Mouse (Mus musculus) embryo, embryonic 9.5 days (tissue): ENCODE measurements around the gene Creb3l1.

ENCODE experiments used
- DNase-seq: peaks from one replicate; pipeline ENCODE4 v3.0.0-alpha.2; 2017; ENCODE audit errors: extremely low spot score

The Creb3l1 gene

GRCm38 (mm10) chr2:91963443-91963932, 60.8 kb downstream of the Creb3l1 start:
- peak; percentile 96 for DNase-seq

- no peak for DNase-seq
Measured at GRCm38 (mm10) chr2:91962864-91963401, 61.4 kb downstream of the Creb3l1 start.

DNA sequence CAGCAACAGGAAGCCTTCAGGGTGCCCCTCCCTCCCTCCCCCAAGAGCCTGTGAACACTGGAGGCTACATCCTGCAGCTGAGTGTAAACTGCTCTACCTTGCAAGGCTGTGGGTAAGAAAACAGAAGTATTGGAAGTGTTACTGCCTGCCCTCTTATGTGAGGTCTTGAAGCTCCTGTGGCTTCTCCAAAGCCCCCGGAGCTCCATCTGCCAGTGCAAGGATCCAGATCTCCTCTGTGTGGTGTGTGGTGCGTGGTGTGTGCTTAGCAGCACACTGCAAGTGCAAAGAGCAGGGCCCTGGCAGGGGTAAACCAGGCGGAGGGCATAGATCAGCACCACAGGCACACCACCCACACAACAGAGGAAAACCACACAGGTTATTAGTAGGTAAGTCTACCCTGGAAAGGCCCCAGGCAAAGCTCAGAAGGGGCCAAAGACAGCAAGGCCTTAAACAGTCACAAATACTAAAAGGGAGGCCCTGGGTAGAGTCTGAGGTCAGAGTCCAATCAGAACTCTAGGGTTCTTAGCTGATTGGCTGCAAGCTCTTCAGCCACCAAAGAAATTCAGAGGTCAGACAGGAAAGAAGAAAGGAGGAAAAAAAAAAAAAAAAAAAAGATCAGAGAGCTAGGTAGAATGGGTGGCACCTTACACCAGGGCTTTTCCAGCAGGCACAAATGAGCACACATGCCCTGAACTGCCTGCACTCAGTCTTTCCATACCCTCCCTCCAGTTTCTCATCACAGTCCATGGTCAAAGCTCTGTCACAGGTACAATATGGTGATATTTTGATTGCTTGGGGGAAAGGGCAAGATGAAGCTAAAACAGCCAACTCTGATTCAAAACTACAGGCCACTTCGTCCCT, 62.2 kb downstream of the Creb3l1 start:
- DNase-seq: no peak

DNA sequence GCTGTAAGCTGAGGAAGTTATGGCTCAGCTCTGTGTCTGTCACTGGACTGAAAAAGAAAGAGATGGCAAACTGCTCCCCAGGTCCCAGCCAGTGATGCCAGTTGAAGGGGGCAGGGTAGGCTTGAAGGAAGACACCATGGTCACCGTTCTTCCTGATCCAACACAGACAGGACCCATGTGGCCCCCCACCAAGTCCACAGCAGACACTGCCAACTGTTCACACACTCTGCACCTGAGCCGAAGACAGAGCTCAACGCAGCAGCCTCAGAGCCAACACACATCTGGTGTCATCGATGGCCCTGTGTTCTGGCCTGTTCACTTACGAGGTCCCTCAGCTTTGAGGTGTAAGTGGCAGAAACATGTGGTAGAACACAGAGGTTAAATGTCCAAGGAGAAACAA, 63.8 kb downstream of the Creb3l1 start:
- DNase-seq: no peak

GRCm38 (mm10) chr2:91959544-91960410, 64.5 kb downstream of the Creb3l1 start:
- no peak for DNase-seq

DNA sequence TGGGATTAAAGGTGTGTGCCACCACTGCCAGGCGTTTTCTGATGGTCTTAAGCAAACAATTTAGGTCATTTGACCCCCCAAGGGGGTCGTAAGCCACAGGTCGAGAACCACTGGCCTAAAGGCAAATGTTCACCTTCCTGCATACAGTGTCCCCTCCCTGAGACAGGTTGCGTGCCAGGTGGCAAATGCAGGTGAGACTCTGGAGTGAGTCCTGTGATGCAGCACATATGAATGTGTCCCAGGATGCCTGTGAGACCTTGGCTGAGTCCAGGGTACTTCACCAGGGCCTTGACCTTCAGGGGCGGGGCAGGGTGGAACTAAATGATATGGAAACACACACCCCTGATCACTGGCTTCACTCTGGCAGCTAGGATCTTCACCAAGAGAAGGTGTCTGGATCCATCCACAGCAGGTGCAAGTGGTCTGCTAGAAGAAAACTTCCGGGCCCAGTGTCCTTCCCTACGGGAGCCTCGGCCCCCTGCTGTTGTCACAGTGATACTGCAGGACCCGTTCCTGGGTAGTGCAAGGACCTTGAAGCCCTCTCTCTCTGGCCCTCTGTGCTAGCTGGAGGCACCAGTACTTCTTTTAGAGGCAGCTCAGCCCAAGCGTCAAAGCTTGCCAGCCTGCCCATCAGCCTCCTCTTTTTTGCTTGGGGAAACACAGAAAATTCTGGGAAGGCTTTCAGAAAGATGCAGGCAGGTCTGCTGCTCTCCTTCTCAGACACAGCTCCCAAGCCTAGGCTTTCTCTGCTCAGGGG, 65.4 kb downstream of the Creb3l1 start:
- no peak for DNase-seq

GRCm38 (mm10) chr2:91958049-91958448, 66.3 kb downstream of the Creb3l1 start:
- no peak for DNase-seq

GRCm38 (mm10) chr2:91957096-91957495, 67.2 kb downstream of the Creb3l1 start:
- DNase-seq: no peak

GRCm38 (mm10) chr2:91955875-91956274, 68.4 kb downstream of the Creb3l1 start:
- no peak for DNase-seq

DNA sequence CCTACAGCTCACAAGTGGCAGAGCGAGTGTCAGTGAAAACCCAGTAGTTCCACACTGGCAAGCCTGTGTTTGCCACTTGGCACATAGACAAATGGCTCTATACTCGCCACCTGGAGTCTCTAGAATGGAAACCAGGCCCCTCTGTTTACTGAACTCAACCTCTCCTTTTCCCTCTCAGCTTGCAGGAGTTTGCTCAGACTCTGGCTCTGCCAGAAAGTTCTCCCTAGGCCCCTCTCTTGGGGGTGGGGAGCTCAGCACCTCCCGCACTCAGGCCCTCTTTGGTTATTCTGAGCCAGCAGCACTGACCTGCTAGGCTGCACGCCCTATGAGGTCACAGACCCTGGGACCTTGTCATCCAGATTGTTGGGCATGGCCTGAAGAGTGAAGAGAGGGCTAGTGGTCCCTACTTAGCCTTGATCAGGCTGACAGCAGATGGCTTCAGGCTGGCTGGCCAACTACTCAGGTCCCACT, 69.1 kb downstream of the Creb3l1 start:
- no peak for DNase-seq

GRCm38 (mm10) chr2:91953825-91954224, 70.5 kb downstream of the Creb3l1 start:
- no peak for DNase-seq

DNA sequence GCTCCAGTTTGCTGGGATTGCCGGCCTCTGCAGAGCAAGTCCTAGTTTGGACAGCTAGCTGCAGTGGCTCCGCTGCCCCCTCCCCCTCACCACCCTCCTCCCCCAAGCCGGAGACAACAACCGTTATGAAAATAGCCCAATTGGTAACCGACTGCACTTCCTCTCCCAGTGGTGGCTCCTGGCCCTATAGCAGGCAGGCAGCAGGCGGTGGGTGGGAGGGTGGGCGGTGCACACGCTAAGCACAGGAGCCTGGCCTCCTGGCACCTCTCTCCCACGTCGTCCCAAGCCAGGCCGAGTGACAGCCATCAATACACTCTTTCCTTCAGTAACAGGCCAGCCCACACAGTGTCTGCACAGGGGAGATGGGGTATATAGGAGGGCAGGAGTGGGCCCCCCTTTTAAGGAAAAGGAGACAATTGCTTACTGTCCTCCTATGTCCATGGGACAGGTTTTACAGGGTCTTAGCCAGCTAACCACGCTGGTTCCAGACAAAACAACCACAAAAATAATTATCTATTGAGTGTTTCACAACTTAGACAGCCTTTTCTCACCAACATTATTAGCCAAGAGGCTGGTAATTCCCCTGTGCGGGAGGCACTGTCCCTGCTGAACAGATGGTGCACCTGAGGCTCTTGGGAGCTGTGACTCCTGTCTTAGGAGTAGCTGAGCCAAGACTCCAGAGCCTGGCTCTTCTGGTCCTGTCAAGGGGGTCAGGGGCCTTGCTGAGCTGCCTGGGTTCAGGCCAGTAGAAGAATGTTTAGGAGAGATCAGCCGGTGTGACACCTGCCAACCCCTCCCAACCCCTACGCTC, 73.8 kb downstream of the Creb3l1 start:
- DNase-seq: peak; percentile 55

DNA sequence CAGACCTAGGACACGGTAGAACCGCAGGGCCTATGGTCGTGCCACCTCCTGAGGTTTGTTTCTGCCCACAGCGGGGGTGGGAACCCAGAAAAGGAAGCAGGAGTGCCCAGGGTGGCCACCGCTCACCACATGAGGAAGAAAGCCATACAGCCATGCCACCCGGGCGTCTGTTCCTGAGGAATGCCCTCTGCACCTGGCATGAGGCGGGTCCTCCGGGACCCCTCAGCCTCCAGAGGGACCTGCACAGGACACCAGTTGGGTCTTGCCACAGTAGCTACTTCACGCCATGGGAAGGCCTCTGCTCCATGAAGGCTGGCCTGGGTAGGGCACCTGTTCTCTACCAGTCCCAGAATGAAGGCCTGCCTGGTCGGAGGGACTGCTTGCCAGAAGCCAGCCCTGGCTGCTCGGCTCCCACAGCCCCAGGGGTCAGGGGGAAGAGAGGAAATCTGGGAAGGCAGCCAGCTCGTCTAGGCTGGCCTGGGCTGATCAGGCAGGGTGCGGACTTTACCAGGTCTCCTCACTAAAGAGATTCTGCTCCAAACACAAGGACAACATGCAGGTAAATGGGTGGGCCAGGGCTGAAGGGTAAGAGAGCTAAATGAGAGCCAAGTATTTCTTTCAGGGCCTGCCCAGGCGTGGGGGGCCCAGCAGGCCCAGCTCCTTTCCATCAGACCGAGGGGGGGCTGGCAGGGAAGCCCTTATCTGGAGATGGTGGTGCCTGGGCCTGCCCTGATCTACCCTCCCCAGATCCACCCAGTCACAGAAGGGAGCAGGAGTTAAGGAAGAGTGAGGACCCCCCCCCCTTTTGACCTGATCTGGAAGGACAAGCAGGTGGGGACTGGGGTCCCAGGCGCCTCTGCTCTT, 74.7 kb downstream of the Creb3l1 start:
- DNase-seq: no peak

DNA sequence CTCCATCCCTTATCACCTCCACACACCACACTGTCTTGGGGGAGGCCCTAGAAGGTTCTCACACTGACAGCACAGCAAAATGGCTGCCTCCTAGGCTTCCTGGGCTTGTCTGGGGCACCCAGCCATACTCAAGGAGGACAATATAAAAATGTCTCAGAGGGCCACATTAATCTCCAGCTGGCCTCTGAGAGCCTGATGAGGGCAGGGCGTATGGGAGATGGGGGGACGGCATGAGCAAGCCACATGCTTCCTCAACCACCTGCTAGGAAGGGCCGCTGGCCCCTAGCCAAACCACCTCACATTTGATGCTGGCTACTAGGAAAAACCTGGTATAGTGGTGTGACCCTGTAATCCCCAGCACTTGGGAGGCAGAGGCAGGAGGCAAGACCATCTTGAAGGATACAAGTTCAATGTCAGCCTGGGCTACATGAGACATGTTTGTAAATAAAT, 75.5 kb downstream of the Creb3l1 start:
- no peak for DNase-seq

DNA sequence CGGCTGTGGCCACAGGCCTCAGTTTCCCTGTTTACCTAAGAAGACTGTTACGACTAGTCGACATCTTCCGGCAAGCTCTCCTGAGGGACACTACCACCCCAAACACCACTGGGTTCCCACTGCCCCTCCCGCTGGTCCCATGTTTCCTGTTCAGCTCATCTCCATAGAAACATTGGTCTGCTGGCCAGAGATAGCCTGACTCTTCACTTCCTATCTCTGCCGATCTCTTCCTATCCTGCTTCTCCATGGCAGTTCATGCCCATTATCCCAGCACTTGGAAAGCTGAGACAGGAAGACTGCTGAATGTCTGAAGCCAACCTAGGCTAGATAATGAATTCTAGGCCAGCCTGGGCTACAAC, 76.2 kb downstream of the Creb3l1 start:
- no peak for DNase-seq

DNA sequence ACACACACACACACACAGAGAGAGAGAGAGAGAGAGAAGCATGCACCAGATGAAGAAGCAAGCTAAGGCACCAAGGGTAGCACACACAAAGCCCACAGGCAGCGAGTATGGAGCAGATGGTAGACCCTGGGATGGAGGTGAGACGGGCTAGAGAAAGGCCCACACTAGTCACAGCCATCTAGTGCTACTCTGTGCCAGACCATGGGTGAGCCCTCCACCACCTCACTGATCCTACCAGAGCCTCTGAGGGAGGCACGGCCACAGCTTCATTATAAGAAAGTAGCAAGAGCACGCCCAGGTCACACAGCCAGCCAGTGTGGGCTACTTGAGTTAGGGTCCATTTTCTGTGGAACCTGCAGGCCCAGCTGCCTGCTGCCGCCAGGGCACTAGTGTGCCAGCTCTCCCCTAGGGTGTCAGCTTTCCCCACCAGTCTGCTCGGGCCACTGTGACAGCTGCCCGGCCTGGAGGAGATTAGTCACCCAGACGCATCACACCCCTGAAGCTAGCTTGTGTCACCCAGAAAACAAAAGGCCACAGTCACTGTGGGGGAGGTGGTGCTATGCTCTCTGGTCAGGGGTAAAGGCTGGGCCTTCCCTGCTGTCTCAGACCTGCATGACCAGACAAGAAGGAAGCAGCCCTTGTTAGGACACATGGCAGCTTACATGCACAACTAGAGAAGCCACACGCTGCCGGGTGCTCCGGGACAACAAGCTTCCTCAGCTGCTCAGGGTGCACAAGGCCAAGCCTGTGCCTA, 76.7 kb downstream of the Creb3l1 start:
- DNase-seq: no peak

GRCm38 (mm10) chr2:91946836-91947235, 77.5 kb downstream of the Creb3l1 start:
- no peak for DNase-seq

DNA sequence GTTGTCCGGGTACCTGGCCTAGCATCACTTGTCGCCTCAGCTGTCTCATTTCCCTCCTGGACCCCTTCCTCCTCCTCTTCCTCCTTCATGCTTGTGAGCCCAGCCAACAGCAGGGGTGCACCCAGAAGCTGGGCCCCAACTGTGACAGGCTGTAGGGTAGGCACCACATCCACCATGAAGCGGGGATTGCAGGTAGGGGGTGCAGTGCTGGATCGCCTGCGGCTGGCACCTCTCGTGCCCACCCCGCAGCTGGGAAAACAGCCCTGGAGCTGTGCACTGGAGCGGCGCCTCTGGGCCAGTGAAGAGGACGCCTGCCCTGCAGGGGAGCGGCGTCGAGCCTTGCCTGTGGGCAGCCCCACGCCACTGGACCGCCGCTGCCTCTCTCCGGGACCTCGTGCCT, 78.8 kb downstream of the Creb3l1 start, which contains the start of gene Gm9821:
Gene Gm9821 (plus strand): TSS at position 221 of the 400 bp plus-strand sequence.
- no peak for DNase-seq
